Mouse (Mus musculus) cerebellum, adult 11 months (tissue): ENCODE results near the gene Cdh19.

Experiments used
- DNase-seq: peaks from one replicate; pipeline ENCODE4 v3.0.0; 2022

Gene Cdh19

DNA sequence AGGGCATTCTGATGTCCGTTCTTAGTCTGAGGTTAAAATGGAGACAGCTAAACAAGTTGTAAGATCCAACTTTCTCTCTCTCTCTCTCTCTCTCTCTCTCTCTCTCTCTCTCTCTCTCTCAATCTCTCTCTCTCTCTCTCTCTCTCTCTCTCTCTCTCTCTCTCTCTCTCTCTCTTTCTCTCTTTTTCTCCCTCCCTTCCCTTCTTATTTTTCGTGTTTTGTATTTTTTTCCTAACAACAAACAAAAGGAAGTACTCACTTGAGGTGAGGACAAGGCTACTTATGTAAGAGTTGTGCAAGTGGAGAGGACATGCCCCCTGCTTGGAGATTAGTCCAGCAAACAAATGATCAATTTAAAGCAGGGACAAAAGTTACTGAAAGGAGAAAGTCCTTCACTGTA is at the start of gene Cdh19:
TSS of gene Cdh19 (minus strand) at position 101 of the 400 bp plus-strand sequence.
- no peak for DNase-seq

DNA sequence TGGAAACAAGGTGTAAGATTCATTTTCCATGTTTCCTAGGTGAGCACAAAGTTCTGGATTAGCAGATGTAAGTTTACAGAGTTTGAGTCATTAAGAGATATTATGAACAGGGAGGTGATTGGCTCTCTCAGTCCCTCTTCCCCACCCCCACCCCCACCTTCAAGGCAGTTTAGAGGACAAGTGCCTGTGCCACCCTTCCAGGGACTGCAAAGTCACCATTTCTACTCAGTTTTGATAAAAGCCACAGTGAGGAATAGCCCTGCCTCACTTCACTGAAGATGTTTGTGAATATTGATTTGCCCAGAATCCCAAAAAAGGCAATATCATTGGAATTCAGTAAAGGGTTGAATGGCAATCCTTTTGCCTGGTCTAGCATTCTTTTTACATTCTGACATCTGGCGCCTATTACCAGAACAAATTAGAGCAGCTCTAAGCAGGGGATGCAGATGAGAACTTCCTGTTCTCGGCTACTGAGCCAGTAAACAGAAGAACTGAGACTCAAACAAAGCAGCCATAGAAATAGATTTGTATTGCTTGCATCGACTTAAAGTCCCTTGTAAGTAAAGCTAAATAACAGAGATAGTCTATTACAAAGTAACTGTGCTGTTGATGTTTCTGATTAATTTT is 43.2 kb upstream of the Cdh19 start:
- no peak for DNase-seq

DNA sequence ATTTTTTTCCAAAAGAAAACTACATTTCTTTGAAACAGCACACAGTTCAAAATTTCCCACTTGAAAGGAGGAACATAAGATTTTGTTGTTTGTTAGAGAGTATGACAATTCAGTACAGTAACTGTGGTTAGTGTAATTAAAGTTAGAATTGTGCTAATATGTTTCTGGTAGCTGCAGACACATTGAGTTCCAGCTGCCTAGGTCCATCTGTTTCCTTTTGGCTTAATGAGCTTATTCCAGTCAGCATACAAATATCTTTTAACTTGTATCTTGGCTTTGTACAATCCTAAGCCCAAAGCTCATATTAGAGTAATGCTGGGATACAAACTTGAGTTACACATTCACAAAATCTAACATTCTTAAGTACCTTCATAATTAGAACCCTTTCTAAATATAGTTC is 40.3 kb upstream of the Cdh19 start:
- DNase-seq = no peak

DNA sequence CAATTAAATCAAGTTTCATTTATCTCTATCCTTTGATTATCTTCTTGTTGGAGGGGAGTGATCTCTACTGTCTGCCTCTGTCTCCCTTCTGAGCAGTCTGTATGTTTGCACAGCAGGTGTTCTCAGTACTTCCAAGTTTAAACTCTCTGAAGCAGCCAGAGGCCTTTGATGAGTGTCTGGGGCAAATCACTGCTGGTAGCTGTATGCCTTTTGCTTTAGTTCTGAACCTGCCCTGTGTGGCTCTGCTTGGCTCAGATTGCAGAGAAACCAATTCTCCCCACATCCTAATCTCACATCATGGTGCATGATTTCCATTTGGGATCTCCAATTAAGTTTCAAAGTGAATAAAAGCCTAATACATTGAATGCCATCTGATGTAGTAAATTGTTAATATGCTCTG is 12.4 kb upstream of the Cdh19 start:
- no peak for DNase-seq

DNA sequence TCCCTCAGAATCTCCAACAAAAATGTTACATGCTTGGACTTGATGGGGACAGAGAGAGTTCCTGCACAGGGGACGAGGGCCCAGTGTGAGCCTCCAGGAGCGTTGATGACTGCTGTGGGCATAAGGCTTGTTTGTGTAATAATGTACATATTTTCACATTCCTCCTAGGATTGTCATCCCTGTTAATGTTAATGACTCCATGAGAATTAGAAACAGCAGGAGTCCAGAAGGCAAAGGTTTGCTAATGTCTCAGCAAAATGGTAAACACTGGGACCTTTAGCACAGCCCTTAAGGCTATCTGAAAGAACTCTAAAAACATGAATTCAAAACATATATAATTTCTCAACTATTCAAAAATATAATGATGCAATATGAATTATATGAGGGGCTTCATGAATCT is 8.2 kb downstream of the Cdh19 start:
- no peak for DNase-seq

DNA sequence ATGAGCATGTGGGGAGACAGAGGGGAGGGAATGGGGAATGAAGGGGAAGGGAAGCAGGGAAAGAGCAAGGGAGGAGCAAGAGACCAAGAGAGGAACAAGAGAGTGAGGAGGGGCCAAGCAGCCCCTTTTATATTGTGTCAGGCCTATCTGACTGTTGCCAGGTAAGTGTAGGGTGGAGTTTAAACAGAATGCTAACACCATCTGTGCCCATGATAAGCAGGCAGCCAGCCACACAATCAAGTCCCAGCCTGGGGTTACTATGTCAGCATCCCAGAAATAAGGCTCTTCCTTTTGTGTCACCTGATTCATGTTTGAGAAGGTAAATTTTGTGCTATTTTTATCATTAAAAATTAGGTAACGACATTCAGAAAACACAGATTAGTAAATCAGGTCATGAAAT is 67.6 kb downstream of the Cdh19 start:
- no peak for DNase-seq

DNA sequence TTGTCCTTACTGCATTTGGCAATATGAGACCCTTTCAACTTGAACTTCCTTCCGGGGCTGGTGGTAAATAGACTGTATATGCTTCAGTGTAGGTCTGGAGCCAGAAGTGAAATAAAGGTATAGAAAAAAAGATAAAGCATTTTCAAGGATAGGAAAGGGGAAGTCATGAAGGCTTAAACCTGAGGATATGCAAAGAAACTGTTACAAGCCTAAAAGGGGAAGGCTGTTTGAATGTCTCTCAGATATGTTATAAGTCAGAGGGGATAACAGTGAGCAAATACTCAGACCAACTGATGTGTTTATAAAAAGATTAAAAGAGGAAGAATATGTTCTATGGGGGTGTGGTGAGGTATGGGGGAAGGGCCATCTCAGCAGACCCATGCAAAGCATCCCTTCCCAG is 68.2 kb downstream of the Cdh19 start:
- DNase-seq = no peak

DNA sequence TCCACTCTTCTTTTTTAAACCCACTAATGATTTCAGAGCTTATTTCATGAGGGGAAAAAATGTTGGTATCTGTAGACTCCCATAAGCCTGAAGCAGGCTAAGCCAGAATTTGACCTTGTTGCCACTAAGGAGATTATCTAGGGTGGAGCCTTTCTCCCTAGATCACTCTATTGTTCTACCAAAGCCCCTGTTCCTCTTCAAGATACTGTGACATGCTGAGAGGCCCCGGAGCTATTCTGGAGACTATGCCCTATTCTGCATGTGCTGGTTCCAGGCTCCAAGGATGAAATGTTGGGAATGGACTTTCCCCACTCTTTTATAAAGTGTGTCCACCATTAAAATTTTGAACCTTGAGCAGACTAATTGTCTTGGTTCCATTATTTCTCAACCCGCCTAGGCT is 73.1 kb downstream of the Cdh19 start:
- DNase-seq = no peak
